Mouse (Mus musculus): ENCODE results near the gene Casp6.

Casp6 gene

DNA sequence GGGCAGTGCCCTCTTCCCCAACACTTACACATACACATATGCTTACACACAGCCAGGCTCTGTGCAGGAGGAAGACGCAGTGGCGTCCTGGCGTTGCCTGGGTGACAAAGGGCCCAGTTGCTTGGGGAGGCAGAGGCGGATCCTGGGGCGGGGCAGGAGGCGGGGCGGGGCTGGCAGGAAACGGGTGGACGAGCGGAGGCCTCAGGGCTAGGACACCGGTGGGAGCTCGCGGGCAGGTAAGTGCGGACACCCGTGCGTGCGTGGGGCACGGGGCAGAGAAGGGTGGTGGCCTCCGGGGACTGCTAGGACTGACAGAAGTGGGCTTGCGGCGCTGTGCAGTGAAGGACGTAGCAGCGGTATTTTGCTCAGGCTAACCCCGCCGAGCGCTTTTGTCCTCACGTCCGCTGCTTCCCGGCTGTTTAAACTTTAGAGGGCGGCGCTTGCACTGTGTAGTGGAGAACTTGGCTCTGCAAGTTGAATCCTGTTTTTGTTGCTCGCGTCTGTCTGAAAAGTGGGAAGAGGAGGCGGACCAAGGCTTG is at the start of gene Casp6:
Casp6 (plus strand) TSS at position 155 of the 539 bp plus-strand sequence.
- DNase-seq (ENCODE audit: low read depth, low spot score) = peak; percentile 79

DNA sequence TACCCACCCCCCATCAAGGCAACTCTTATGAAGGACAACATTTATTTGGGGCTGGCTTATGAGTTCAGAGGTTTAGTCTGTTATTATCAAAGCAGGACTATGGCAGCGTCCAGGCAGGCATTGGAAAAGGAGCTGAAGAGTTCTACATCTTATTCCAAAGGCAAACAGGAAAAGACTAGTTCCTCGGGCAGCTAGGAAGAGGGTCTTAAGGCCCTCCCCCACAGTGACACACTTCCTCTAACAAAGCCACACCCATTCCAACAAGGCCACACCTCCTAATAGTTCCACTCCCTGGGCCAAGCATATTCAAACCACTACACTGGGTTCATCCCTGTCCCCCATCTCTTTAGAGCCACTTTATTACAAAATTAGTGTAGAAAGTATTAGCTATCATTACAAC is 38.6 kb upstream of the Casp6 start:
- DNase-seq (ENCODE audit: low read depth, low spot score) = no peak

DNA sequence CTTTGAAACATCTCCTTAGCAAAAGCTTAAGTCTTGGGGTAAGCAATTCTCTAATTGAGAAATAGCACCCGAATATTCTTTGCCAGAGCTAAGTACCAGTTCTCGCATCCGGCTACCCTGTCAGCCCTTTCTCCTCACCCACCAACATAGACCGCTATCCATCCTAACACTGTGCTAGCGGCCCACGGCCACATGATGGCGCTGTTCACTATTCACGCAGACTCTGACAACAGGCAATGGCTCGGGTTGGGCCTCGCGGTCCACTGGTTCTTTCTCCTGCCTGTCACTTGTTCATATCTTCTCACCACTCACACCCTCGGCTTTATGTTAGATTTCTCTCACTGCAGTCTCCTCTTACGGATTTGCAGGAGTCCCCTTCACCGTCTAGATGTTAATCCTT is 37.5 kb upstream of the Casp6 start:
- peak; percentile 34 for DNase-seq (ENCODE audit: low read depth, low spot score)

DNA sequence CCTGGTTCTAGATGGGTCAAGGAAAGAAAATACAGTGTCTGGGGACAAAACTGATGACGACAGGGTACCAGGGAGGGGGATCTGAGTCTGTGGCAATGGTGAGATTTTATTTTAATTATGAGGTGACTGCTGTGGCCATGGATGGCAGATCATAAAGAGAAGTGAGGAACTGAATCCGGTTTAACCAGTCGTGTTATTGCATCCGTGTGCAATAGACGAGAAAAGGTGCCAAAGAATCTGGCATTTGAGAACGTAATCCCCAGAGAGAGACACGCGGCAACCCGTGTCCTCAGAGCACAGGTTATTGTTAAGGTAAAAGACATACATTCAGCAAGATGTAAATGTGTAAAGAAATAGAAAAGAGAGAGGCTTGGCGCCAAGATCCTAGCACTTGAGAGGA is 23.9 kb upstream of the Casp6 start:
- DNase-seq (ENCODE audit: low read depth, low spot score) = no peak

DNA sequence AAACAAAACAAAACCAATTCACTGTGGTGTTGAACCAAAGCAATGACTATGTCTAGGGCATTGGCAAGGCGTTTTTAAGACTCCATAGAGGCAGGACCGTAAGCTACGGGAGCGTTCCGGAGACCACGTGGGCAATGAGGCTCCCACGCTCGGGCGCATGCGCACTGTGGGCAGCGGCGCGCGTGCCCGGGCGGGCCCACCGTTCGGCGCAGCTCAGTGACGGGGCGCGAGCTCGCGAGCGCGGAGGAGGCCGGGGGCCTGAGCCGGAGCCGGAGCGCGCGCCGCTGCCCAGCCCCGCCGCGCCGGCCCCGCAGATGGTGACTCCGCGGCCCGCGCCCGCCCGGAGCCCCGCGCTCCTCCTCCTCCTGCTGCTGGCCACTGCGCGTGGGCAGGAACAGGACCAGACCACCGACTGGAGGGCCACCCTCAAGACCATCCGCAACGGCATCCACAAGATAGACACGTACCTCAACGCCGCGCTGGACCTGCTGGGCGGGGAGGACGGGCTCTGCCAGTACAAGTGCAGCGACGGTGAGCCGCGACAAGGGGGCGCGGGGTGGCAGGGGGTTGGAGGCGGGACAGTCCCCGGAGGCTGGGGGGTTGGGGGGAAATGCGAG is 22.7 kb upstream of the Casp6 start, which contains the start of gene Pla2g12a:
Pla2g12a (plus strand) TSS at position 202 of the 617 bp plus-strand sequence.
- peak; percentile 94 for DNase-seq (ENCODE audit: low read depth, low spot score)

DNA sequence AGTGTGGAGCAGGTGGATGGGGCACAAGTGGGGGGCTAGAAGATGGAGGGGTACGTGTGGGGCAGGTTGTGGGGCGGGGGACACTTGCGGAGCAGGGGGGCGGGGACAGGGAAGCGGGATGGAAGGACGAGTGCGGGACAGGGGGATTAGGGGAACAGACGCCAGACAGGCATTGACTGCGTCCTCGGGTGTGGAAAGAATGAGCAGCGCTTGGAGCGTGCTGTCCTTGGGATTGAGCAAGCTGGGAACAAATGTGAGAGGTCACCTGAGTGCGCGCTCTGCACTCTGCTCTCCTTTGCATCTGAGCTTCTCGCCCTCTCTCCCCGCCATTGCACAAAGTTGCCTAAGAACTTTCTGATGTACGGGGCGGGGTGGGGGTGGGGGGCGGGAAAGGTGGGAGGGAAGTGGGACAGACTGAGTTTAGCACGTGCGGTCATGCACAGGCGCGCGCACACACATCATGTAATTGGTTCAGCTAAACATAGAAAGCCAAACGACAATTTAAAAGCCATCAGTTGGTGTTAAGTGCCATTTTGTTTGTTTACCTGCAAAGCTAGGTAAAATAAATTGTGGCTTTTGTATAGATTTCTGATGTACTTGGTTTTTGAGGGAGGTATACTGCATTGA is 22.0 kb upstream of the Casp6 start:
- DNase-seq (ENCODE audit: low read depth, low spot score) = peak; percentile 43

DNA sequence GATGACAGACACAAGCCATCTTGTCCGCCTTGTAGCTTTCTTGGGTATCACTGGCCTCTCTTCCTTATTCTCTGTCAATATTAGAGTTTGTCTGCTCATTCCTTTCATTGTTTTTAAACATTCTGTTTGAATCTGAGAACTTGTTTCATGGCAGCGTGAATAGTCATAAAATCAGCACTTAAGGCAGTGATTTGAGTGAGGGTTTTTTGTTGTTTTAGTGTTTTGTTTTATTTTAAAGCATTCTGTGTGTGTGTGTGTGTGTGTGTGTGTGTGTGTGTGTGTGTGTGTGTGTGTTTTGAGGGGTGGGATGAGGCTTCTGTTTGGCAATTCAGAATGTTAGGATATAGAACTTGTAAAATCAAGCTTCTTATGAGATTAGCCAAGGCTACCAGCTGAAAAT is 21.3 kb upstream of the Casp6 start:
- no peak for DNase-seq (ENCODE audit: low read depth, low spot score)

DNA sequence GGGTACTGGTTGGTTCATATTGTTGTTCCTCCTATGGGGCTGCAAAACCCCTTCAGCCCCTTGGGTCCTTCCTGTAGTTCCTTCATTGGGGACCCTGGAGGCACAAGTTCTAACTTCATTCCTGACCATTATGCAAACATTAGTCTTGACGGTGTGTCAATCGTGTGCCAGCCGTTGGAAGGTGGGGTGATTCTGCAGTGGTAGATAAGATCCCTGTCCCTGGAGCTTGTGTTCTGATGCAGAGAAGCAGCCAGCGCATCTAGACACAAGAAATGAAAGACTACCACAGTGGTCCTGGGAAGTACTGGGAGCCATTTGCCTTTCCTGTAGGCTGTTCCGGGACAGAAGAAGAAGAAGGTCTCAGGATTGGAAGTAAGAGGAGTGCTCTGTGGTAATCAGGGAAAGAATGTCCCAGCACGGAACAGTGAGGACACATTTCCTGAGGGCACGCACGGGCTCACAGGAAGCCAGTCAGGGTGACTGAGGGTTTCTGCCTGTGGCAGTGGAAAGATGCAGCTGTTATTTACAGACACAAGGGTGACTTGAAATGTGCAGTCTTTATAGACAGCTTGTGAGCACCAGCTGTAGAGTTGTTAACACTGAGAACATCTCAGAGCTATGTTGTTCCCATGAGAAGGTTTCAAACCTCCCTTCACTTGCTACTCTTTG is 20.2 kb upstream of the Casp6 start:
- DNase-seq (ENCODE audit: low read depth, low spot score) = no peak

DNA sequence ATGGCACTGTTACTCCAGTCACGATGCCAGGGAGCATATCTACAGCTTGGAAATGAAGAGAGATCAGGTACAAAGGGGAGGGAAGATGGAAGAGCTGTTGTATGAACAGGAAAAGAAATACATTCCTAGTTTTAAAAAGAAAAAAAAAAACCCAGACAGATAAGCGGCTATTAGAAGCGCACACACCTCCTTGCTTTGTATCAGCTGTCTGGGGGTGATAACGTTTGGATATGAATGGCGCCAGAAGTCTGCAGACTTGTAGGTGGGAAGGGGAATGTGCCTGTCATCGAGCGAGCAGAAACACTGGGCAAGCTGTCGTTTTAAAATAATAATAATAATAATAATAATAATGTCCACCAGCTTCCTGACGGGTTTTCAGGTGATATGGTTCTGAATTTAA is 15.6 kb upstream of the Casp6 start:
- no peak for DNase-seq (ENCODE audit: low read depth, low spot score)

DNA sequence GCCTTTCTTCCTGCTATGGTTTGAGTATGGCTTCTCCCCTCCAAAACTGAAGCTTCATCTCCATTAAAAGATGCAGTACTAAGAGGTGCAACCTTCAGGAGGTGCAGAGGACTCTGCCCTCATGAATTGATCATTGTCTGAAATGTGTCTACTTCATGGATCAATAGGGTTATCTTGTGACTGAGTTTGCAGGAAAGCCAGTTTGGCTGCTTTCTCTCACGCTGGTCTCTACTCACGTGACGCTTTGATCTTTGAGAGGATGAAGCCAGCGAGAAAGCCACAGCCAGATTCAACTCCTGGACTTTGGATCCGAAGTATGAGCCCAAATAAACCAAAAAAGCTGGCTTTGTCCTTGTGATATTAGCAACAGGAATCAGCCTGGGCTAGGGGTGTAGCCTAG is 14.8 kb upstream of the Casp6 start:
- DNase-seq (ENCODE audit: low read depth, low spot score) = no peak

DNA sequence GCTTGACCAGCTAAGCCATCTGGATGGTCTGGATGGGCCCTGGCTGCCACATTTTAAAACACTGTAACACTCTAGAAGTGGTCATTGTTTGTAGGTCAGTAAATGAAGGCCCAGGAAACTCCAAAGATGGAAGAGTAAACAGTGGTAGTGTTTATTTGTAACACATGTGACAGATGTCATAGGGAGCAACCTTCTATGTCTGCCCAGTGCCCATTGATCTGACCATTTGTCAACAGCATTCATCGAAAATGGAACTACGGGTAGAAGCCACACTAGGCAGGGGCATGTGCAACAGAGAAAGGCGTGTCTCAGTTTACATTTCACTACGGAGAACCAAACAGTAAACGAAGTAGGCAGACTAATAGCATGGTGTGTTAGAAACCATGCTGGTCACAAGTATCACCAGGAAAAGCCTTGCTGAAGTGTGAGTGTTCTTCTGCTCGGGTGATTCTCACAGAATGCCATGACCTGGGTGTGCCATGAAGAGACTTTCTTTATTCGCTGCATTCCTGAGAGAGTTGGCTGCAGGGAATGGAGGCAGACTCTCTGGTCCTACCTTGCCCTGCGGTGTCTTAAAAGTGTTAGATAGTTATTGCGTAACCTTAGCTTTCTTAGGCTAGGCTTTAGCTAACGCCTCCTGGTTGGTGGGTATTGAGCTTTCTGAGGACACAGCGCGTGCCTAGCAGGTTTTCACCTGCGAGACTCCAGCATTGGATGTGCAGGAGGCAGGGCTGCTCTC is 13.3 kb upstream of the Casp6 start:
- DNase-seq (ENCODE audit: low read depth, low spot score) = no peak

DNA sequence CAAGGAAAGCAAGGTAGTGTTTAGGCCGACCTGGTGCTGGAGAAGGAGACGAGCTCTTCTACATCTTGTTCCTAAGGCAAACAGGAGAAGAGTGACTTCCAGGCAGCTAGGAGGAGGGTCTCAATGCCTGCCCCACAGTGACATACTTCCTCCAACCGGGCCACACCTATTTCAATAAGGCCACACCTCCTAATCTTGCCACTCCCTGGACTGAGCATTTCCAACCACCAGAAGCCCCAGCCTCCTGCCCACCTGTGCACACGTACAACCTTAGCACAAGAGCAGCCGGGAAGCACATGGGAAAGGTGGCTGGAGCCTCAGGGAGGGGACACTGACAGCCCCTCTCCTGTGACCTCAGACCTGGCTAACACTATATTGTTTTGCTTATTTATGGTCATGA is 9.2 kb upstream of the Casp6 start:
- DNase-seq (ENCODE audit: low read depth, low spot score) = no peak

DNA sequence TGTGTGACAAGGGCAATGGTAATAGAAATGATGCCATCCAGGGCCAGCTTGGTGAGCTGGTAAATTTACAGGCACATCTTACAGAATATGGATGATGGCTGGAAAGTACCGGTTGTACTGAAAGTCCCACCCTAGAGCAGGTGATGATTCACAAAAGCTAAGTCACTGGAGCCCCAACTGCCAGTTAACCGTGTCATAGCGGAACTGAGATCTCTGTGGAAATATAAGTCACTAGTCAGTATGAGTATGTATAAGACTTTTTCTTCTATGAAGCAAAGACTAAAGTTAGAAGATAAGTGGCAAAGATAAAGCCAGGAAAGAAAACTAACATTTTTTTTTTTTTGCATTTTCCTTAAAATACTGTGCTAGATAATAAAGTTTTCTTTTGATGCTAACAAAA is 8.1 kb upstream of the Casp6 start:
- no peak for DNase-seq (ENCODE audit: low read depth, low spot score)

DNA sequence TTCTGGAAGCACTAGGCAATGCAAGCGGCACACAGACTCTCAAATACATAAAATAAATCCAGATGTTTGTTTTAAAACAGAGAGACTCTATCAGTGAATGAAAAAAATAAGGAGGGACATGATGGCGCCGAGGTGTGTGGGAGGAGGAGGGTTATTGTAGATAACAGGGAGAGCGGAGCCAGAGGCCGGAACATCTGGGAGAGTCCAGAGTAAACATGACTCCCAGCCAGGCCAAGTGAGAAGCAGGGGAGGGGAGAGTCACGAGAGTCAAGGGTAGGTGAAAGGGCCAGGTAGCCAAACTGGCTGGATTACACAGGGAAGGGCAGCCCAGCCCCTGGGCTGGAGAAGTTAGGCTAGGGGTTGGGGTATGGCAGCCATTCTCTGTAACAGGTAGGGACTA is 4.6 kb upstream of the Casp6 start:
- DNase-seq (ENCODE audit: low read depth, low spot score) = no peak

DNA sequence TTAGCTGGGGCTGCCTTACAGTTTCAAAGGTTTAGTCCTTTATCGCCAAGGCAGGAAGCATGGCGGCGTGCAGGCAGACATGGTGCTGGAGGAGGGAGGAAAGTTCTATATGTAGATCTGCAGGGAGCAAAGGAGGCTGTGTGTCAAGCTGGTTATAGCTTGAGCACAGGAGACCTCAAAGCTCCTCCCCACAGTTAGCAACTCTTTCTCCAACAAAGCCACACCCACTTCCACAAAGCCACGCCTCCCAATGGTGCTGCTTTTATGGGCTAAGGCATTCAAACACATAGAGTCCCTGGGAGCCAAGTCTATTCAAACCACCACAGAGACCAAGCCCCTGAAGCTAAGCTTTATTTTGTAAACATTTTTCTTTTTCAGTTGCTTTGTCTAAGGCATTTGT is 2.3 kb upstream of the Casp6 start:
- no peak for DNase-seq (ENCODE audit: low read depth, low spot score)

DNA sequence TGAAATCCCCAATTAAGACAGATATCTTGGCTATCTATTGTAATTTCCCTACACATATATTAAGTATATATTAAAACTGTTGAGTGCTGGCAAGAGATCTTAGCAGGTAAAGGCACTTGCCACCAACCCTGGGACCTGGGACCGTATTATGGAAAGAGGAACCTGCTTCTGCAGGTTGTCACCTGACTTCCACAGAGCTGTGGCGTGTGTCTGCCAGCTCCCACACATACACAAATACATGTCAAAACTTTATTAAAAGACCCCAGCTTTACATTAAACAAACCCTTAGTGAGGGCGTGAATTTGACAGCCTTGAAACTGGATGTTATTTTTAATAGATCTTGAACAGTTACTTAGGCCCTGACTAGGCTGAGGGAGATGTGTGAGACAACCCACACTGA is 2.1 kb downstream of the Casp6 start:
- DNase-seq (ENCODE audit: low read depth, low spot score) = no peak

DNA sequence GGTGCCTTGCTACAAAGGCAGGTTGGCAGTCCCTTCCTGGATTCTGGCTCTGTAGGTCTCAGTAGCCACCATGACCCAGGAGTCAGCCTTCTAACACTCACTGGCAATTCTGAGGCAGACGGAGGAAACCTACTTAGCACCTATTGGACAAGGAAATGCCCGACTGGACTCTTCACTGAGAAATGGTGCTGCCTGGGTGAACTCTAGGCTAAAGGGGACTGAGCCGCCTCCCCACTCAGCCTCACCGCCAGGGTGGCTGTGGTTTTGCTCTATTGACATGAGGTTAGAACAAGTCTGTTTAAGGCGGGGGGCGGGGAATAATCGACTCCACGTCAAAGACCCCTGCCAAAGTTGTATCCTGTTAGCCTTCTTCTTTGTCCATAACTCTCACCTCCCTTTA is 2.6 kb downstream of the Casp6 start:
- DNase-seq (ENCODE audit: low read depth, low spot score) = no peak

DNA sequence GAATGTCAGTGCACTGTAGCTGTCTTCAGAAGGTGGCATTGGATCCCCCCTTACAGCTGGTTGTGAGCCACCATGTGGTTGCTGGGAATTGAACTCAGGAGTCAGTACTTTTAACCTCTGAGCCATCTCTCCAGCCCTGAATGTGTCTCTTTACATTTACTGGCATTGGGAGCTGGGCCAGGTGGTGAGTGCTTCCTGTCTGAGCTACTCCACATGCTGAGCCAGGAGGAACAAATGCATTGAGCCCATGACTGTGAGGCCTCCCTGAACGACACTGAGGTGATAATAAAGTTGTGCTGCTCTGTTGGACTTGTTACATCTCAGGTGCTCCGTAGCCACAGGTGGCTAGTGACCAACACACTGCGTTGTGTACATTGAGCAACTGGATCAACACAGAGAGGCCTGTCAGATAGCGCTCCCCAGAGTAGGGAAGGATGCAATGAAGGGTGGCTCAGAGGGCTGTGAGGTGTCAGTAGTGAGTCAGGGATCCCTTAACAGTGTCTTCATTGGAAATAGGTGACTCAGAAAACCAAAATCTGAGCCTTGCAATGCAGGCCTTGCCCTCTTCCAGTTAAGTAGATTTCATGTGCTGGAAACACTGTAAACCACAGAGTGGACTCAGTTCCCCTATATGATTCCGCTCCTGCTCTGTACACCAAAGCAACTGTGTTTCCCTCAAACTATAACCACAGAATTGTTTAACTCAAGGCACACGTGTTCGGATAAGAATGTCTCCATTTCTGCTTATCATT is 3.3 kb downstream of the Casp6 start:
- DNase-seq (ENCODE audit: low read depth, low spot score) = no peak

DNA sequence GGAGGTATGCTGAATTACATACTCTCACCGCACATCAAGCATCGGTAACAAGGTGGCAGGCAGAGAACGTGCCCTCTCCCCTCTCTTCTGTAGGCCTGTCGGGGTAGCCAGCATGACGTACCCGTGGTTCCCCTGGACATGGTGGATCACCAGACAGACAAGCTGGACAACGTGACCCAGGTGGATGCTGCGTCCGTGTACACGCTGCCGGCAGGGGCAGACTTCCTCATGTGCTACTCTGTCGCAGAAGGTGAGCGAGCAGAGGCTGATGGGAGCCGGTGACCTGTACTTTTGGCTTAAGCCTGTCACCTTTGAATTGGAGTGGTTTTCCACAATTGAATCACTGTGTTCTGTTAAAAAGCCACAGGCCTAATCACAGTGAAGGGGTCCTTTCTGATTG is 10.8 kb downstream of the Casp6 start:
- no peak for DNase-seq (ENCODE audit: low read depth, low spot score)

DNA sequence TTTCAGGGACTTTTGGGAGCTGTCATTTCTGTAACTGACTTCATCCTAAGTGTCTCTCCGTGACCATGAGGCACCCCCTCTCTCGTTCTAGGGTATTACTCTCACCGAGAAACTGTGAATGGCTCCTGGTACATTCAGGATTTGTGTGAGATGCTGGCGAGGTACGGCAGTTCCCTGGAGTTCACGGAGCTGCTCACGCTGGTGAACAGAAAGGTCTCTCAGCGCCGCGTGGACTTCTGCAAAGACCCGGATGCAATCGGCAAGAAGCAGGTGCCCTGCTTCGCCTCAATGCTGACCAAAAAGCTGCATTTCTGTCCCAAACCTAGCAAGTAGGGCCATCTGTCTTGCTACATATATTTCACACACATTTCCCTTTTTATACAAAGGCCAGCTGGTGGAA is 12.0 kb downstream of the Casp6 start:
- no peak for DNase-seq (ENCODE audit: low read depth, low spot score)

DNA sequence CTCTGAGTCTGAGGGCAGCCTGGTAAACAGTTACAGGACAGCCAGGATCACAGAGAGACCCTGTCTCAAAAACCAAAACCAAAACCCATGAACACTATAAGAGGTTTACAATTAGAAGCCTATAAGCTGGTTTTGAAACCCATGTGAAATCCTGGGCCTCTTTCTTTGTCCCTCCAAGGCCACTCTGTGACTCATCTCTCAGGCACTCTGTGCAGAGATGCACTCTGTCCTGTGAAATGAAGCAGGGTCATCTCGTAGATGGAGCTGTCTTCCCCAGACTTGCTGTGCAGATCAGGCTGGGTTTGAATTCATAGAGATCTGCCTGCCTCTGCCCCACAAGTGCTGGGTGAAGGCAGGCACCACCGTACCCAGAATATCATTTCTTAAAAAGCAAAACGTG is 16.2 kb downstream of the Casp6 start:
- no peak for DNase-seq (ENCODE audit: low read depth, low spot score)

DNA sequence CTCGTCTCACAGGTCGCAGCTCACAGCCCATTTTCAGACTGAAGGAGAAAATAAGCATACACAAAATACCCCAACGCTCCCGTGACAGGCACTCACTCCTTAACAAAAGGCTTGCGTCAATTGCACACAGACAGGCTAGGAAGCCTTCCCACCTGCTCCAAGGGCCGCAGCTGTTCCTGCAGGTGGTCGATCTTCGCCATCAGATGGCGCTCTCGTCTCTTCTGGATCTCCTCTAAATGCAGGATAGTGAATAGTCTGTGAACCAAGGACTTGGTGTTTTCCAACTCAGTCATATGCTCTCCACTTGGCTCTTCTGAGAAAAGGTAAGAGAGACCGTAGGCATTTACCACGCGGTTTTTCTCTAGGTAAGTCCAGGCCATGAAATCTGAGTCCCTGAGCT is 17.2 kb downstream of the Casp6 start:
- DNase-seq (ENCODE audit: low read depth, low spot score) = peak; percentile 72
